Mouse (Mus musculus) midbrain, postnatal 0 days (tissue): ENCODE measurements around the gene Samhd1. TPM values are rescaled to one million over a fixed set of nuclear protein-coding genes. Genes with fewer than 3 reads are reported as not detected.
A peak's percentile ranks its signal among the peaks of the same experiment; 100 is the strongest.

Experiments used
- ATAC-seq: fragments of 200-750 bp; cut with Nextera tagmentation; 2 replicates; pipeline ENCODE4 v1.8.0; 2017; ENCODE audit warnings: moderate number of reproducible peaks, mild to moderate bottlenecking, moderate TSS enrichment, moderate library complexity; ENCODE audit not compliant: low FRiP score
- DNase-seq: peaks from one replicate; pipeline ENCODE4 v3.0.0-alpha.2; 2015; ENCODE audit warnings: low spot score
- H3K27ac ChIP-seq: fragments of 300-500 bp; sonication (generic); 2 replicates; pipeline ENCODE4 v1.5.1; 2014; ENCODE audit warnings: low read depth, mild to moderate bottlenecking, low read length, mixed read lengths
- H3K27me3 ChIP-seq: fragments of 300-500 bp; sonication (generic); 2 replicates; pipeline ENCODE4 v1.6.1; 2014; ENCODE audit warnings: low read length, control low read depth, mixed read lengths; ENCODE audit not compliant: insufficient read depth
- H3K36me3 ChIP-seq: fragments of 300-500 bp; sonication (generic); 2 replicates; pipeline ENCODE4 v1.6.1; 2014; ENCODE audit warnings: low read length, control low read depth, mixed read lengths; ENCODE audit not compliant: insufficient read depth
- H3K4me1 ChIP-seq: fragments of 300-500 bp; sonication (generic); 2 replicates; pipeline ENCODE4 v1.6.1; 2014; ENCODE audit warnings: mild to moderate bottlenecking, control low read depth, antibody characterized with exemption, low read length, mixed read lengths; ENCODE audit not compliant: insufficient read depth
- H3K4me2 ChIP-seq: fragments of 300-500 bp; sonication (generic); 2 replicates; pipeline ENCODE4 v1.6.1; 2014; ENCODE audit warnings: low read depth, mild to moderate bottlenecking, low read length, mixed read lengths; ENCODE audit not compliant: poor library complexity, severe bottlenecking
- H3K4me3 ChIP-seq: fragments of 300-500 bp; sonication (generic); 2 replicates; pipeline ENCODE4 v1.5.1; 2014; ENCODE audit warnings: low read depth, mild to moderate bottlenecking, low read length, moderate library complexity
- H3K9ac ChIP-seq: fragments of 300-500 bp; sonication (generic); replicated peaks from 2 replicates; pipeline ENCODE4 v1.6.1; 2014; ENCODE audit warnings: mild to moderate bottlenecking, low read length, moderate library complexity, mixed read lengths; ENCODE audit not compliant: poor library complexity, severe bottlenecking
- H3K9me3 ChIP-seq: fragments of 300-500 bp; sonication (generic); 2 replicates; pipeline ENCODE4 v1.6.1; 2016; ENCODE audit warnings: low read length, control low read depth
- CTCF ChIP-seq: IDR thresholded peaks from 2 replicates; pipeline ENCODE4 v1.5.1; 2016; ENCODE audit warnings: antibody characterized with exemption, mild to moderate bottlenecking
- WGBS: fragments of 180-500 bp; shearing (Covaris S2); extraction: QIAGEN DNeasy Blood & Tissue Kit; methylation state at CpG from one replicate; pipeline ENCODE4 v1.1.7; 2014; 5-methylcytosine and 5-hydroxymethylcytosine counted together
- polyA plus RNA-seq: library from polyadenylated mRNA; unstranded; fragments of >200 nt; fragmentation: Nextera tagmentation; extraction: Ambion mirVana; gene quantifications from 2 replicates; pipeline ENCODE4 v1.2.1, GENCODE M21; 2015
- total RNA-seq: library from RNA; depleted of rRNA; stranded (reverse); fragments of >200 nt; gene quantifications from 2 replicates; pipeline ENCODE4 v1.2.3, GENCODE M21; 2014

Gene Samhd1
- total and polyA plus RNA-seq, 2 experiments from 2014 or later: 9.9 to 13.0 TPM

GRCm38 (mm10) chr2:157134479-157134931 is 560 bp downstream of the Samhd1 start:
- peak overlapping the region; percentile 96 for H3K4me2 ChIP-seq
- no peak for TF ChIP-seq CTCF
- H3K27ac ChIP-seq: peak overlapping the region; percentile 49
- DNase-seq: peak; percentile 7
- H3K9me3 ChIP-seq: no peaks in the 10 kb centered on the region
- peak overlapping the region; percentile 68 for H3K4me3 ChIP-seq
- peak; percentile 54; the same call in 1 of the 2 replicates for ATAC-seq
- no peaks in the 10 kb centered on the region for H3K4me1 ChIP-seq
- peak overlapping the region; percentile 65 for H3K9ac ChIP-seq
- H3K36me3 ChIP-seq: no peaks in the 10 kb centered on the region
- under 1% methylated on average over 25 of the region's 25 CpGs for WGBS
- H3K27me3 ChIP-seq: no peaks in the 10 kb centered on the region

DNA sequence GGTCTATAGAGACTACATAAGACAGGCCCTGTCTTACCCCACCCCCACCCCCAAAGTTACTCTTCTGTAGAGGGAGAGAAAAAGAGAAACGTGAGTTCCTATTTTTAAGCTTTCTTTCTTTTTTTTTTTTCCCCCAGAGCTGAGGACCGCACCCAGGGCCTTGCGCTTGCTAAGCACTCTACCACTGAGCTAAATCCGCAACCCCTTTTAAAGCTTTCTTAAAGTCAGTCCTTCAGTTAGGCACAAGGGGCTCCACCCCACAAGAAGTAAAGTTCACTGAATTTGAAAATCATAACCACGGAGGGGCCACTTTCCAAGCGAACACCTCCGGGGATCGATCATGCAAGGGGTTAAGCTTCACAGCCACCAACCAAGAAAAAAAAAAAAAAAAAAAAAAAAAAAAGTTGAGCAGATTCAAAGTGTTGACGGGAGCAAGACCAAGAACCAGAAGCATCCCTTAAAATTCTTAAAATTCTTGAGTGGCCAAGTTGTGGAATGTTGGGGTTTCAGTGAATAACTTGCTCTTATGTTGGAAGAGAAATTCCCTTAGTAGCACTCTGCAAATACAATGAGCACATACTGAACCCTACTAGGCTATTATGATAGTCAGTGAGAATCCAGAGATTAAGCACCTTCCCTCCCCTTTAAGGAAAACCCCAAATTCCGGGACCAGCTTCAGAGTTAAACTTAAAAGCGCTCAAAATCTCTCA is 1.1 kb downstream of the Samhd1 start:
- H3K27me3 ChIP-seq: no peaks in the 10 kb centered on the region
- peak overlapping the region; percentile 65 for H3K9ac ChIP-seq
- no peaks in the 10 kb centered on the region for H3K9me3 ChIP-seq
- 18% methylated on average over 11 of the region's 11 CpGs for WGBS
- H3K4me2 ChIP-seq: peak overlapping the region; percentile 96
- DNase-seq (no peak), ATAC-seq (no peak)
- no peaks in the 10 kb centered on the region for H3K4me1 ChIP-seq
- no peak for TF ChIP-seq CTCF
- no peak overlapping the region for H3K27ac ChIP-seq
- no peaks in the 10 kb centered on the region for H3K36me3 ChIP-seq
- H3K4me3 ChIP-seq: peak overlapping the region; percentile 68

DNA sequence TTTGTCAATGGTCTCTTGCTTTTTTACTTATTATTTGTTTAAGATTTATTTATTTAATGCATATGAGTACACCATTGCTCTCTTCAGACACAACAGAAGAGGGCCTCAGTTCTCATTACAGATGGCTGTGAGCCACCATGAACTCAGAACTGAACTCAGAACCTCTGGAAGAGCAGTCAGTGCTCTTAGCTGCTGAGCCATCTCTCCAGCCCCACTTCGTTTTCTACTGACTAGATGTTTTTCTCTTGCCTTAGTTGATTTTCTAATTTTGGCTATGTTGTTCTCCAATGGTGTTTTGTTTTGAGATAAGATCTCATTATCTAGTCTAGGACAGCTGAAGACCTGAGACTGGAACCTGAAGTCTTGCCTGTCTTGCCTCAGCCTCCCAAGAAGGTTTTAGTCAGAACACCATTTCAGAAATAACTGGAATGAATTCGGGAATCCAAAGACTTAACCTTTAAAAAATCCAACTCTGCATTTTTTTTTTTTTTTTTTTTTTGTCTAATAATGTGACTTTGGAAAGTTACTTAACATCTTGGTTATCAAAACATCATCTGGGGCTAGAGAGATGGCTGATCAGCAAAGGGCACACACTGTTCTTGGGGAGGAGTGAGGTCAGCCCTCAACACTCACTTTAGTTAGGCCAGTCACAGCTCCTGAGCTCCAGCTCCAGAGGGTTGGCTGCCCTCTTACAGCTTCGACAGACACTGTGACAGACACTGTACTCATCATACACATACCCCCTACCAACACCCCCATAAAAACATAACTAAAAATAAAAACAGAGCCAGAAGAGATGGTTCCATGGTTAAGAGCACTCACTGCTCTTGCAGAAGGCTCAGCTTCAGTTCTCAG is 2.2 kb downstream of the Samhd1 start:
- Histone ChIP-seq H3K27ac (no peak overlapping the region), H3K9ac (no peak overlapping the region), H3K4me1 (no peaks in the 10 kb centered on the region), H3K4me3 (no peak overlapping the region), H3K4me2 (no peak overlapping the region), H3K36me3 (no peaks in the 10 kb centered on the region), H3K27me3 (no peaks in the 10 kb centered on the region), H3K9me3 (no peaks in the 10 kb centered on the region)
- 87% methylated on average over 3 of the region's 3 CpGs for WGBS
- TF ChIP-seq CTCF: no peak
- DNase-seq (no peak), ATAC-seq (no peak)

DNA sequence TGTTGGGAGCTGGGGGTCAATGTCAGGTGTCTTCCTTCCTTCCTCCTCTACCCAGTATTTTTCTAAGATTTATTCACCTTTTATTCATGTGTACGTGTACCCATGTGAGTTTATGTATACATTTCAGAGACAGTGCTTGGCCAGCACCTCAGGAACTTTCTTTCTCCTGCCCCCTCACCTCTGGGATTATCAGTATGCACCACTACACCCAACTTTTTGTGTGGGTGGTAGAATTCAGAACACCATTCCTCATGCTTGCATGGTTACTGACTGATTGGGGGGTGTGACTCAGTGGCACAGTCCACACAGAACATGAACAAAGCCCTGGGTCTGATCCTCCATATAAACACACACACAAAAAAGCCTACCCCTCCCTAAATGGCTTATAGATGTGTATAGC is 3.0 kb downstream of the Samhd1 start:
- TF ChIP-seq CTCF: no peak
- H3K4me3 ChIP-seq: no peak overlapping the region
- ATAC-seq (no peak), DNase-seq (no peak)
- H3K9ac ChIP-seq: no peak overlapping the region
- no peaks in the 10 kb centered on the region; the same call in 1 of the 2 replicates for H3K36me3 ChIP-seq
- no peak overlapping the region for H3K4me2 ChIP-seq
- no peak overlapping the region for H3K27ac ChIP-seq
- no peaks in the 10 kb centered on the region for H3K4me1 ChIP-seq
- no peaks in the 10 kb centered on the region for H3K9me3 ChIP-seq
- no peaks in the 10 kb centered on the region for H3K27me3 ChIP-seq
- WGBS: 100% methylated on average over 1 of the region's 1 CpGs

DNA sequence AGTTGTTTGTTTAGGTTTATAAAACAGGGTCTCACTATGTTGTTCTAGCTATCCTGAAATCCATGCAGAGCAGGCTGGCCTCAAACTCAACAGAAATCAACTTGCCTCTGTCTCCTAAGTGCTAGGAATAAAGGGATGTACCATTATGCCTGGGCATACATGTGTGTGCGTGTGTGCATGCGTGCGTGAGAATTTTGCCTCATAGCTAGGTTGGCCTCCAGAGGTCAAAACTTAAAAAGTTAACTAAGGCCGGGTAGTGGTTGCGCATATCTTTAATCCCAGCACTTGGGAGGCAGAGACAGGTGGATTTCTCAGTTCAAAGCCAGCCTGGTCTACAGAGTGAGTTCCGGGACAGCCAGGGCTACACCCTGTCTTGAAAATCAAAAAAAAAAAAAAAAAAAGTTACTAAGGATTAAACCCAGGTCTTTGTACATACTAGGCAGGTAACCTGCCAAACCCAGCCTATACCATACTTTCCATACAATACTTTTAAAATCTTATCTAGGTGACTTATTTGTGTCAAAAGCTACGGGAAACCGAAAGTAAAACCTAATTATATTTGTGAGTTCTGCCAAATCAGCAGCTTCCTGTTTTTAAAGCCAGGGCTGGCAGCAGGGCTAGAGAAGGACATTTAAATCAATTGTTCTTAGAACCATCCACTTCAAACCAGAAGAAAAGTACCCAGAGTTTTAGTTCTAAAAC is 4.1 kb downstream of the Samhd1 start:
- H3K4me3 ChIP-seq: no peak overlapping the region
- H3K9ac ChIP-seq: no peak overlapping the region
- no peak overlapping the region for H3K27ac ChIP-seq
- no peak for TF ChIP-seq CTCF
- DNase-seq (no peak), ATAC-seq (no peak)
- H3K4me1 ChIP-seq: no peaks in the 10 kb centered on the region
- H3K4me2 ChIP-seq: no peak overlapping the region
- no peaks in the 10 kb centered on the region for H3K9me3 ChIP-seq
- no peaks in the 10 kb centered on the region; the same call in 1 of the 2 replicates for H3K36me3 ChIP-seq
- H3K27me3 ChIP-seq: no peaks in the 10 kb centered on the region
- 92% methylated on average over 8 of the region's 8 CpGs for WGBS
